10 mouse cellular contexts compared by ENCODE assay signal in genomic region chr5:64363859-64364406, GRCm38 (mm10).
DNase-seq lines count a peak whose midpoint lies in the region; ATAC-seq lines count a peak whose summit lies in the region.
"Had no signal": no experiment of that assay in that cellular context is flagged by ENCODE, and none has a peak within 500 bp of the region (broad histone marks: within the 10 kb centered on the region; RNA-seq: fewer than 3 reads in every experiment).

No protein-coding gene starts in this region.

- no peaks in the 10 kb centered on the region for H3K27me3 ChIP-seq in kidney, embryonic 14.5 days (ENCODE audit: control insufficient read depth, insufficient read depth, low read length)
- H3K27me3 ChIP-seq in embryonic facial prominence, embryonic 13.5 days = no peaks in the 10 kb centered on the region
- H3K27me3 ChIP-seq in intestine, embryonic 14.5 days (replicated peaks; ENCODE audit: control insufficient read depth, insufficient read depth, low read length) = no peaks in the 10 kb centered on the region
- no peaks in the 10 kb centered on the region for H3K27me3 ChIP-seq in neural tube, embryonic 14.5 days (ENCODE audit: control insufficient read depth, insufficient read depth, low read length)
- H3K27me3 ChIP-seq: CH12.LX had no signal

- H3K9ac ChIP-seq in kidney, embryonic 14.5 days (ENCODE audit: low read depth, low read length) = no peak overlapping the region
- no peak overlapping the region for H3K9ac ChIP-seq in embryonic facial prominence, embryonic 13.5 days
- no peak overlapping the region for H3K9ac ChIP-seq in intestine, embryonic 14.5 days (ENCODE audit: low read length)
- no peak overlapping the region for H3K9ac ChIP-seq in neural tube, embryonic 14.5 days (replicated peaks; ENCODE audit: low read depth, low read length)

- H3K36me3 ChIP-seq in kidney, embryonic 14.5 days (ENCODE audit: control insufficient read depth, insufficient read depth, low read length) = no peaks in the 10 kb centered on the region
- no peaks in the 10 kb centered on the region for H3K36me3 ChIP-seq in embryonic facial prominence, embryonic 13.5 days
- H3K36me3 ChIP-seq in intestine, embryonic 14.5 days (ENCODE audit: control insufficient read depth, insufficient read depth, low read length) = no peaks in the 10 kb centered on the region
- no peaks in the 10 kb centered on the region for H3K36me3 ChIP-seq in neural tube, embryonic 14.5 days (ENCODE audit: control insufficient read depth, insufficient read depth, low read length)

- peaks cover 38% of the 10 kb centered on the region for H3K4me1 ChIP-seq in kidney, embryonic 14.5 days (ENCODE audit: control insufficient read depth, insufficient read depth, low read length)
- peaks cover 49% of the 10 kb centered on the region for H3K4me1 ChIP-seq in embryonic facial prominence, embryonic 13.5 days
- peaks cover 23% of the 10 kb centered on the region for H3K4me1 ChIP-seq in intestine, embryonic 14.5 days (replicated peaks; ENCODE audit: control insufficient read depth, insufficient read depth, low read length)
- H3K4me1 ChIP-seq in neural tube, embryonic 14.5 days (ENCODE audit: control insufficient read depth, insufficient read depth, low read length) = peaks cover 8% of the 10 kb centered on the region

- DNase-seq in kidney, postnatal 25 days = no peak
- no peak for DNase-seq in intestine, embryonic 14.5 days (ENCODE audit: low spot score)
- DNase-seq in adrenal gland, postnatal 36 days = no peak
- DNase-seq in spleen, postnatal 14 days (ENCODE audit: low spot score in 2 of 2) = no peak
- no peak for DNase-seq in layer of hippocampus, adult 9-11 months
- DNase-seq: adrenal gland, postnatal 25 days had no signal

- H3K9me3 ChIP-seq in kidney, embryonic 14.5 days (ENCODE audit: control insufficient read depth, low read length) = no peaks in the 10 kb centered on the region
- H3K9me3 ChIP-seq in embryonic facial prominence, embryonic 13.5 days = 0 out of 2 replicates have a peak, but pooled peaks cover 2% of the 10 kb centered on the region
- H3K9me3 ChIP-seq in intestine, embryonic 14.5 days (ENCODE audit: control insufficient read depth, low read length) = no peaks in the 10 kb centered on the region
- no peaks in the 10 kb centered on the region for H3K9me3 ChIP-seq in neural tube, embryonic 14.5 days (ENCODE audit: control insufficient read depth, low read length)

- H3K4me2 ChIP-seq in kidney, embryonic 14.5 days (replicated peaks; ENCODE audit: low read depth, low read length) = no peak overlapping the region
- H3K4me2 ChIP-seq in embryonic facial prominence, embryonic 13.5 days = no peak overlapping the region
- H3K4me2 ChIP-seq in intestine, embryonic 14.5 days (ENCODE audit: low read length) = 0 out of 2 replicates have a peak overlapping the region, but pooled peaks have one; percentile 9
- H3K4me2 ChIP-seq in neural tube, embryonic 14.5 days (ENCODE audit: low read depth, low read length) = no peak overlapping the region

- no peak overlapping the region for H3K4me3 ChIP-seq in kidney, embryonic 14.5 days (ENCODE audit: low read length)
- H3K4me3 ChIP-seq in embryonic facial prominence, embryonic 13.5 days = no peak overlapping the region
- no peak overlapping the region for H3K4me3 ChIP-seq in intestine, embryonic 14.5 days (ENCODE audit: low read depth, low read length)
- no peak overlapping the region for H3K4me3 ChIP-seq in neural tube, embryonic 14.5 days (ENCODE audit: low read depth, low read length)

- no peak for ATAC-seq in kidney, embryonic 14.5 days (ENCODE audit: low FRiP score, low TSS enrichment)
- no peak for ATAC-seq in embryonic facial prominence, embryonic 13.5 days (ENCODE audit: insufficient number of reproducible peaks, insufficient read depth, low FRiP score, low TSS enrichment, low read depth)
- ATAC-seq in intestine, embryonic 14.5 days (replicated peaks; ENCODE audit: low FRiP score, low TSS enrichment, low read depth) = no peak
- ATAC-seq in neural tube, embryonic 14.5 days (ENCODE audit: low read depth) = peak; percentile 42

- WGBS in kidney, embryonic 14.5 days = 51% methylated on average over 5 of the region's 5 CpGs
- WGBS in embryonic facial prominence, embryonic 13.5 days = 45% methylated on average over 5 of the region's 5 CpGs
- WGBS in intestine, embryonic 14.5 days = 43% methylated on average over 5 of the region's 5 CpGs
- 27% methylated on average over 5 of the region's 5 CpGs for WGBS in neural tube, embryonic 14.5 days

- H3K27ac ChIP-seq in kidney, embryonic 14.5 days (ENCODE audit: low read depth, low read length) = peak overlapping the region; percentile 24; the same call in 1 of the 2 replicates
- peak overlapping the region; percentile 80 for H3K27ac ChIP-seq in embryonic facial prominence, embryonic 13.5 days
- peak overlapping the region; percentile 47 for H3K27ac ChIP-seq in intestine, embryonic 14.5 days (ENCODE audit: low read depth)
- no peak overlapping the region; the same call in 1 of the 2 replicates for H3K27ac ChIP-seq in neural tube, embryonic 14.5 days (ENCODE audit: low read depth, low read length)
